Mouse (Mus musculus): ENCODE data around the gene Hs6st2.

DNA sequence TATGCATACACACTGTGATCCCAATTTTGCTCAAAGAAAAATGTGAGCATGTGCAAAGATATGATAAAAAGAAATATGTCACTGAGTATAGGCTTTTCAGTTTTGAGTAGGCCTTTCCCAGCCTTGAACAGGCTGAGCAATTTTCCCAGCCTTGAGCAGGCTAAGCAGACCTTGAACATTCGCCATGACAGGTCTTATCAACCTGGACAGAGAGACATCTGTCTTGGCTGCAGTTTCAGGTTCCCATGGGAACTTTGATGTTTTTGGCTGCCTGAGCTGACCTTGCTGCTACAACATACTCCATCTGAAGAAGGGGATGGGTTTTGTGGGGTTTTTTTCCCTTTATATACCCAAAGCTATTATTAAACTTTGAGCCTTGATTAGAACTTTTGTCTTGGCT is 31.3 kb upstream of the Hs6st2 start:
- no peak for TF ChIP-seq CTCF (IDR thresholded peaks at IDR 0.05; ENCODE audit: low read depth, low read length)
- no peak for TF ChIP-seq EP300 (IDR thresholded peaks at IDR 0.05; ENCODE audit: insufficient read depth, low read depth, low read length)
- TF ChIP-seq POLR2A (IDR thresholded peaks at IDR 0.05; ENCODE audit: insufficient read depth, low read length) = no peak

Data from ES-Bruce4 (cell line).